Mouse (Mus musculus): Measurements from ENCODE around the gene Ltbp4.

Ltbp4 gene

DNA sequence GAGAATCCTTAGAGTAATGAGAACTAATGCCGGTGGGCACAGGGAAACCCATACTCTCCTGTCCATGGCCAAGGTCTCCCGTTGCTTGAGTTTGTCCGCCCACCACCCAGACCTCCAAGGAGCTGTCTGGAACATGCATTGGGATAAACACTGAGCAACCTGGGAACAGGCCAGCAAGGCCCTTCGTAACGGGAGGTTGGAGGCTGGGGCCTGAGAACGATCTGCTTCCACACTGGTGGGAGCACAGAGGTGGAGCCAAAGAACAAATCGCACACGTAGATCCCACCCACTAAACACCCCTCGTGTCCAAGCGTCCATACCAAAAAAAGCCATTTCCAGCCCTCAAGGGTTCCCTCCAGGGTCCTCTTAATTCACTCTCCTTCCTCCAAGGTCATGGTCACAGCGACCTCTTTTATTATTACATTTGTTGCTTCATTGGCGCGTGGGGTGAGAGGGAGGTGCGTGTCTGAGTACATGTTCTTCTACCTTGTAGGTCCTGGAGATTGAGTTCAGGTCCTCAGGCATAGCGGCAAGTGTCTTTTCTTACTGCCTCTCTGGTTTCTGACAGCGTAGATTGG, 39.4 kb downstream of the Ltbp4 start:
- DNase-seq (ENCODE audit: low spot score): no peak

DNA sequence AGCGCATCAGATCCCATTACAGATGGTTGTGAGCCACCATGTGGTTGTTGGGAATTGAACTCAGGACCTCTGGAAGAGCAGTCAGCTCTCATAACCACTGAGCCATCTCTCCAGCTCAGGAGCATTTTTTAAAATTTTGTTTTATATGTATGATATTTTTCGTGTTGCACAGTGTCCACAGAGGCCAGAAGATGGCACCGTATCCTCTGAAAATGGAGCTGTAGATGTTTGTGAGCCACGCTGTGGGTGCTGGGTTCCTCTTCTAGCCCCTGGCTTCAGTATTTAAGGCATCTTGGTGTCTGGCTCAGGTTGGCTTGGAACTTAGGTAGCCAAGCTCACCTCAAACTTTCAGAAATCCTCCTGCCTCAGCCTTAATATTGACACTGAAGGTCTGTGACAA, 41.0 kb downstream of the Ltbp4 start:
- DNase-seq (ENCODE audit: low spot score): no peak

DNA sequence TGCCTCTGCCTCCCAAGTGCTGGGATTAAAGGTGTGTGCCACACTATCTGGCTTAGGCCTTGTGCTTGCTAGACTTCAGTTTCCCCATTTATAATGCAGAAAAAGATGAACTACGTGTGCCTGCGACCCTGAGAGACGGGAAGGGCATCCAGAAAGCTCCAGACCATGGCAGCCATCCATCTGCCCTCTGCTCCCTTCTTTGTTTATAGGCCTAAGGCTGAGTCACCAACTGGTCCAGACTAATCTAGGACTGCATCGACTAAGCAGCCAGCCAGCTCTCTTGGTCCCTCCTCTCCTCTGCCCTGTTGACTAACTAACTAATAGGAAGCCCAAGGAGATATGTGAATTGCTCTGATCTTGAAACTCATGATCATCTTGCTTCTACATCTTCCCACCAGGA, 41.5 kb downstream of the Ltbp4 start:
- no peak for DNase-seq (ENCODE audit: low spot score)

DNA sequence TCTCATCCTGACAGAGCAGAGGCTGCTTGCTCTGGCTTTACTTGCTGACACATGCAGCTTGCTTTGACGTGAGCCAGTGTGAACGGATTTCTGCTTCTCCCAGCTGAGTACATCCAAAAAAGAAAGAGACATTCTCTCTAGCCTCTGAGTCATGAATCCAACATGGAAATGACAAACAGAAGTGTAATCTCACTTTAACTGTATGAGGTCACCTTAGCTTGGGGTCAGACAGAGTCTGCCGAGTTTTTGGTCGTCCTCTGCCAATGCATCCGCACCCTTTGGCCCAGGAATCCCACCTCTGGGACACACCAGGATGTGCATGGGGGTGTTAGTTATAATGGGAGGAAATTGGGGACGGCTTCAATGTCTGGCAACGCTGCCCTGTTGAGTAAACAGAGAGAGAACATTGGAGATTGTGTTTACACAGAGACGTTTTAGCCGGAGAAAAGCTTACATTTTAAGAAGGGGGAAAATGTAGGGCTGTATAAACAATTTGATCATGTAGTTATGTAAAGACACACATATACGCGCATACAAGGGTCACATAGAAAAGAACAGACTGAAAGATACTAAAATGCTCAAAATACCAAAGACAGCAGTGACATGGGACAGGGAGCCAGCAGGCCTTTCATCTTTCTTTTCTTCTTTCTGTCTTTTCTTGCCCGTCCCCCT, 45.6 kb downstream of the Ltbp4 start:
- no peak for DNase-seq (ENCODE audit: low spot score)

DNA sequence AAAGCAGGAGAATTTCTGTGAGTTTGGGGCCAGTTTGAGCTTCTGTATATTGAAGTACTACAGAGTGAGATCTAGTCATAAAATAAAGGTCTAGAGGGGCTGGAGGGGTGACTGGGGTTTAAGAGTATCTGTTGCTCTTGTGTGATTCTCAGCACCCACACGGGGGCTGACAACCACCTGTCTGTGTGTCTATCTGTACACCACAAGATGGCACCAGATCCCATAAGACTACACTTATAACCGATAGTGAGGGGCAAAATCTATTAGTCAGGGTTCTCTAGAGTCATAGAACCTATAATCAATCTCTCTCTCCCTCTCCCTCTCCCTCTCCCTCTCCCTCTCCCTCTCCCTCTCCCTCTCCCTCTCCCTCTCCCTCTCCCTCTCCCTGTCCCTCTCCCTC, 46.9 kb downstream of the Ltbp4 start:
- no peak for DNase-seq (ENCODE audit: low spot score)

DNA sequence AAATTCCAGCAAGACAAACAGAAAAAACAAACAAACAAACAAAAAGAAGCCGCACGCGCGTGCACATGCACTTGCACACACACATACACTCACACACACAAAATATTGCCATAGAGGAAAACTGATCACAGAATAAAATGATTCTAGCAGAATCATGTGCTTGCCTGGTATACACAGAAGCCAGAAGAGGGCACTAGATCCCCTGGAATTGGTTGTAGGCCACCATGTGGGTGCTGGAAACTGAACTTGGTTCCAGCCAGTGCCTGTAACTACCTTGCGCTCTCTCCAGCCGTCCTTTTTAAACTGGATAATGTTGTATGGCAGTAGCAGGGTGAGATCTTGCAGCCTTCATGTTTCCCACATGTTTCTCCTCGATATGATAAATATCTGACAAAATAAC, 48.8 kb downstream of the Ltbp4 start:
- DNase-seq (ENCODE audit: low spot score): no peak

DNA sequence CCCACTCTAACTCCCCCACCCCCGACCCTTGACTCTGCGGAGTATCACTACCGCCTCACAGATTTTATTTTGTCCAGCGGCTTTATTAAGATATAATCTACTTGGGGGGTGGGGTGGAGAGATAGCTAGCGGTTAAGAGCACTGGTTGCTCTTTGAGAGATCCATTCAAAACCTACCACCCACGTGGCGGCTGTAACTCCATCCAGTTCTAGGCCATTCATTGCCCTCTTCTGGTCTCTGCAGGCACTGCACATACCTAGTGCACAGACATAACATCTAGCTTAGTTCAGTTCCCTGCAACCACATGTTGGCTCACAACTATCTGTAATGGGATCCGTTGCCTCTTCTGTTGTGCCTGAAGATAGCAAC, 51.8 kb downstream of the Ltbp4 start:
- DNase-seq (ENCODE audit: low spot score): peak; percentile 40

DNA sequence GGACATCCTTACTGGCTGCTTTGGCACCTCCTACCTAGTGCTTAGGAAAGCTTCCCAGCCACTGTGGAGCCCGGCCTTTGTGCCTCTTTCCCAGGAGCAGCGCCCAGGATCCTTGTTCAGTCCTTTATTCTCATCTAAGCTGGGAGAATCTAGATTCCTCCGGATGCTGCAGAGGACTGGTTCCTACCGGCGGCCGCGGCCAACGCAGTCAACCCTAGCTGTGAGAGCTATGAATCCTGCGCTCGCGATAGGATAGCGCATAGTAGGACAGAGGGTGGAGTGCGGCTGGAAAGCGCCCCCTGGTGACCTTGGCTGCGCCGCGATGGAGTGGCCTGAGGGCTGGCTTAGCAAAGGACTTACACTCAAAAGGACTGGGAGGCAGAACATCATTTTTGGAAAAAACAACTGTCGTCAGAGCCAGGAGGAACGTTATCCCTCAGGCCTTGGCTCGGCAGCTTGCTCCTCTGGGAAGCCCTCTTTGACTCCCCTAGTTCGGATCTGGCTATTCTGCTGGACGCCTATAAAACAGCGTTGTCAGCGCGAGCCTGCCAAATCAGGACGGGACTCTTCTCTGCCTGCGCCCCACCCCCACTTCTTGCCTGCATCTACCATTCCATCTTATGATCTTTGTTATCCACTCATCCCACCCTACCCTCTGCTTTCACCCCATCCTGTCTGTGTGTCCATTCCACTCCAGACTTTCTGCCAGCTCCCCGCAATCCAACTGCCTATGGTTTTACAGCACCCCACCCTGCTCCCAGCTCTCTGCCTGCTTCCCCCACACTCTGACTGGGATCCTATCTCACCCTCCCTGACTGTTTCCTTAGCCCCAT, 52.4 kb downstream of the Ltbp4 start:
- no peak for DNase-seq (ENCODE audit: low spot score)

DNA sequence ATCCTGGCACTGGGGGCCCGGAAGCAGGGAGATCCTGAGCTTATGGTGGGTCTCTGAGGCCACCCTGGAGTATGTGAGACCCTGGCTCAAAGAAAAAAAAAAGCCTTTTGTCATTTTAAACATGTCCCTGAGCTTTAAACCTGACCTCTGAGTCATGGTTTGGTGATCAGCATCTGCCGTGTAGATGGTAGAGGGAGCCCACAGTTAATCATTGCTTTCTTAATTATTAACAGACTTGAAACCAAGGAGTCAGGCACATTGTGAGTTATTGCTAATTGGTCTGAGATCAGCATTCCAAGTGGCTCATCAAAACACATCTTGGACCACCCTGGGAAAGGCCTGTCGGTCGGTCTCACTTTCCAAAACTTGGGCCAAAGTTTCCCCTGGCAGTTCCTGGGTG, 55.3 kb downstream of the Ltbp4 start:
- no peak for DNase-seq (ENCODE audit: low spot score)

DNA sequence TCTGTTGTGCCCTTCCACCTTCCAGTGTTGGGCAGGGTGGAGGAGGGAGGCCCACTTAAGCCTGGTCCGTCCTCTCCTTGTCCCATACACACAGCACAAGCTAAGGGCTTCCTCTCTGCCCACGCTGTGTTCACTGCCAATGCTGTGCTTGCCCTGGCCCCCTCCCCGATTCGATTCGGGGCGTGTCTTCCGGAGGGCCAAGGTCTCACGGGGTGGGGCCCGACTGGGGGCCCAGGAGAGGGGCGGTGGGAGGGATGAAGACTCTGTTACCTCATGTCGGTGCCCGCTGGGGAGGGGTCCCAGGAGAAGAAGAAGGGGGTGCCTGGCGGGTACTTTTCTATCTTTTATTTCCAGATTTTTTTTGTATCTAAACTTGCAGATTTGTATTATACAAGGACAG, 55.8 kb downstream of the Ltbp4 start:
- DNase-seq (ENCODE audit: low spot score): no peak

DNA sequence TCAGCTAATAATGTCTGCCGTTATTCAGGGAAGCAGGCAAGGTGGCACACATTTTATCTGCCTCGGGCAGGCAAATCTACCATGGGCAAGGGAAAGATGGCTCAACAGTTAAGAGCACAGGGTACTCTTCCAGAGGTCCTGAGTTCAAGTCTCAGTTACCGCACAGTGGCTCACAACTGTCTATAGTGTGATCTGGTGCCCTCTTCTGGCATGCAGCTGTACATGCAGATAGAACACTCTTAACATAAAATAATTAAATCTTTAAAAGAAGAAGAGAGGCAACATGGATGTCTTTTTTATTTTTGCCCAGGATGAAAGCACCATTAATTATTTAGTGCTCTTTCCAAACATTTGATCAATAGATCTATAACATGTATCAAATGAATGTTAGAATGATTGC, 60.3 kb downstream of the Ltbp4 start:
- DNase-seq (ENCODE audit: low spot score): no peak

DNA sequence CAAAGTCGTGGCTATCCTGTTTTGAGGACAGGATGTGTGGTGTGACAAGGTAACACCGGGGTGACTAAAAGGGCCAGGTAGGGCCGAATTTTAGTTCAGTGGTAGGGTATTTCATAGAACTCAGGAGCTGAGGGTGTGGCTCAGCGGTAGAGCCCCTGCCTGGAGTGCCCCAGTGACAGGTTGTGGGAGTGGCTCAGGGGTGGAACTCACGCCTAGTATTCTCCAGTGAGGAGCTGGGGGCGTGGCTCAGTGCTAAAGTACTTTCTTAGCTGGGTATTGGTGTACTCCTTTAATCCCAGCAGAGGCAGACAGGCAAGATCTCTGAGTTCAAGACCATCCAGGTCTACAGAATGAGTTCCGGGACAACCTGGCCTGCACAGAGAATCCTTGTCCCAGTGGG, 61.5 kb downstream of the Ltbp4 start:
- DNase-seq (ENCODE audit: low spot score): peak; percentile 49

DNA sequence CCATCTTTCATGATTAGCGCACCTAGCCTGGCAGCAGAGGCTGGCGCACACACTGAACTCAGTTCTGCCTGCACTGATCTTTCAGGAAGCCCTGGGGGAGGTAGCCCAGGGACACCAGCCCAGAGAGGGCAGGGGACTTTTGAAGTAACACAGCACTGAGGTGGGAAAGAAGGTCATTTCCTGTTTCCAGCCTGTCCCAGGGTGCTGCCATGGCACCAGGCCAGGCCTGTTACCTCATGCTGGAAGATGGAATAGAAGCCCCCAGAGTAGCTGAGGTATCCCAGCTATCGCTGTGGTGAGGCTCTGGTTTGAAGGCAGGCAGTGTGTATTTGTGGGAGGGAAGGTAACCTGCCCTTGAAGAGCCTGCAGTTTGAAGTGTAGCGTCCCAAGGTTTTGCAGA, 62.6 kb downstream of the Ltbp4 start:
- DNase-seq (ENCODE audit: low spot score): no peak

DNA sequence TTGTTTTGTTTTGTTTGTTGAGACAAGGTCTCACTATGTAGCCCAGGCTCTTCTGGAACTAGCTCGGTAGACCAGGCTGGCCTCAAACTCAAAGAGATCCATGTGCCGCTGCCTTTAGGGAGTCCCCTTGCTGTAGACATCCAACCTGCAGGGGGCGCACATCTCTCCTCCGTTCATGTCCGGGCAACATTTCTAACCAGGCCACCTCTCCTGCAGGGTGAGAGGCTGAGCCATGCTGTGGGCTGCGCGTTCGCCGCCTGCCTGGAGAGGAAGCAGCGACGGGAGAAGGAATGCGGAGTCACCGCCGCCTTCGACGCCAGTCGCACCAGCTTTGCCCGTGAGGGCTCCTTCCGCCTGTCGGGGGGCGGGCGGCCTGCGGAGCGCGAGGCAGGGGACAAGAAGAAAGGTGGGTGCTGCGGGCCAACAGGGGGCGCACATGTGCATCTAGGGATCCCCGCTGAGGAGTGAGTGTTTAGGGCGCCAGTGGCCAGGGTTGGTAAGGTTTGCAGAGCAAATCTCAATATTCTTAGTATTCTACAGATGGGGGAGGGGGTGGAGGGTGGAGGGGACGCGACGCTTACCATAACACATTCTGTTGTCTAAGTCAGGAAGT, 63.6 kb downstream of the Ltbp4 start:
- DNase-seq (ENCODE audit: low spot score): peak; percentile 78

DNA sequence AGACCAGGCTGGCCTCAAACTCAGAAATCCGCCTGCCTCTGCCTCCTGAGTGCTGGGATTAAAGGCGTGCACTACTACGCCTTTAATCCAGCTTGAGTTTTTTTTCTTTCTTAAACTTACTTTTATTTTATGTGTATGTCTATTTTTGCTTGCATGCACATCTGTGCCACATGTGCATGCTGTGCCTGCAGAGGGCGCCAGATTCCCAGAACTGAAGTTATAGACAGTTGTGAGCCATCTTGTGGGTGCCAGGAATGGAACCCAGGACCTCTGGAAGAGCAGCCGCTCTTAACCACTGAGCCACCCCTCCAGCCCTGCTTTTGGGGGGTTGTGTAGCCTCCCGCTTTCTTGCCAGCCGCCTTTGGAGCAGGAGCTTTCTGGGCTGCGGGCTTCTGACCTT, 66.1 kb downstream of the Ltbp4 start:
- DNase-seq (ENCODE audit: low spot score): no peak

DNA sequence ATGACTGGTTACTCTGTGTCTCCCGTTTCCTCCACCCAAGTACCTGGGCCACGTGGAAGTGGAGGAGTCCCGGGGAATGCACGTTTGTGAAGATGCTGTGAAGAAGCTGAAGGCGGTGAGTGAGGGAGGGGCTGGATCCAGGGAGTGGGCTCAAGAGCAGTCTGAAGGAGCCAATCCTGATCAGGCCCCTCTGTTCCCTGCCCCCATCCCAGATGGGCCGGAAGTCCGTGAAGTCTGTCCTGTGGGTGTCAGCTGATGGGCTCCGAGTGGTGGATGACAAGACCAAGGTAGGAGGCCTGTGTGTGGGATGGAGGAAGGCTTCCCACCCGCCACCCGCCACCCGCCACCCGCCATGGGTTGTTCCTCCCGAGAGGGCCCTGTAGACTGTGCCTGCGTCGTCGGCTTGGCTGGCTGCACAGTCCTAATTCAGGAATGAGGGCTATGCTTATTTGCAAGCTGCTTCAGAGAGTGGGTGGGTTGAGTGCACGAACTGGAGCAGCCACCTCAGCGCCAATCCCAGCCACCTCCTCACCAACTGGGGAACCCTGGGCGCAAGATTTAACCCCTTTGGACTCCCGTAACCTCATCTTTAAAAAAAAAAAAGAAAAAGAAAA, 70.9 kb downstream of the Ltbp4 start:
- no peak for DNase-seq (ENCODE audit: low spot score)

DNA sequence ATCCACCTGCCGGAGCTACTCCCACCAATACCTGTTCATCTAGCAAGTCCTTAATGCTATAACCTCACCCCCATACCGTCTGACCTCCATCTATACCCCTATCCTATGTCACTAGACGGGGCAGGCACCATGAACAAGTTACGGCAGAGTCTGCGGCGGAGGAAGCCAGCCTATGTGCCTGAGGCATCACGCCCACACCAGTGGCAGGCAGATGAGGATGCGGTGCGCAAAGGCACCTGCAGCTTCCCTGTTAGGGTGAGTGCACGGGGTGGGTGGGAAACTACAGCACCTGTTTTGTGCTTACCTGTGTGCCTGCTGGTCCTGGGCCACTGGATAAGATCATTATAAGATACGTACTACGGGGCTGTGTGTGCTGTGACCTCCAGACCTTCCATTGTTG, 72.7 kb downstream of the Ltbp4 start:
- no peak for DNase-seq (ENCODE audit: low spot score)

DNA sequence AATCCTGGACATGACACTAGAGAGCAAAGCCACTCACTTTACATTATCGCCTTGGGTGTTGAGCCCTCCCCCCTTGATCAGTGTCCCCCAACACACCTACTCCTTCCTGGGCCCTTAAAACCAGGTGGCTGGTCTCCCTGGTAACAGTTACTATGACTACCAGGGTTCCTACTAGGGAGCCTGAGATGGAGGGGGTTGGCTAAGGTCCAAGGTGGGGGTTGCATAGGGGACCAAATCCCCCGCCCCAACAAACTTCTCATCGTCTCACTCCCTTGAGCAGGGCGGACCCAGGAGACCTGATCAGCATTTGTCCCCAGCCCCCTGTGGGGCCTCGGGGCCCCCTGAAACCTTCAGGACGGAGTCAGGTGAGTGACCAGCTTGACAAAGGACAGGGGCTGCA, 75.6 kb downstream of the Ltbp4 start:
- no peak for DNase-seq (ENCODE audit: low spot score)

DNA sequence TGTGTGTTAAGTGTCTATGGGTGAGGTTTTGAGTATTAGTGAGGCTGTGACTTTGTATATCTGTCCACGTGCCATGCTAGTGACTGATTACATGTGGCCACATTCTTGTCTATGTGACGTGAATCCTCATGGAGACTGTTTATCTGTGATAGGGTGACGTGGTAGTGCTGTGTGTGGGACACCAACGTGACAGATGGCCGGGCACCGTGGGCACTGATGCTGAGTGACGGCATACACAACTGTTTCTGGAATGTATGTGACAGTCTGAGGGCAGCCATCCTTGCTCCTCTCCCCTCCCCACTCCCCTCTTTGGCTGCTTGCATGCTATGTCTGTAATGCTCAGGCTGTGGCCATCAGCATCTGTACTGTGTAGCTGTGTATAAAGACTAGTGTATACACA, 76.6 kb downstream of the Ltbp4 start:
- no peak for DNase-seq (ENCODE audit: low spot score)

DNA sequence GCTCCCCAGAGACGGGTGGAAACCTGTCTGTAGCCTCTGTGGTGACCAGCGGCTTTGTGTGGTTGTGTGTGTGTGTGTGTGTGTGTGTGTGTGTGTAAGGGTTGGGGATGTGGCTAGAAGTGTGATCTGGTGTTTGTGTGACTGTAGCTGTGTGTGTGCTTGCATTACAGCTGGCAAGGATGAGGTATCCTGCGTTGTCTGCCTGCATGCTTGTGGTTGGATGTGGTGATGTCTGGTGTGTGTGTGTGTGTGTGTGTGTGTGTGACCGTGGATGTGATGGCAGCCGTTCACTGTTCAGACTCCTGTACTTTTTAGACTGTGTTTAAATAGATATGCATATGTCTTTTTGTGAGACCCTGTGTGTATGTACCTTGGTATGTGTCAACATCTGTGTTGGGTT, 77.7 kb downstream of the Ltbp4 start:
- DNase-seq (ENCODE audit: low spot score): no peak

DNA sequence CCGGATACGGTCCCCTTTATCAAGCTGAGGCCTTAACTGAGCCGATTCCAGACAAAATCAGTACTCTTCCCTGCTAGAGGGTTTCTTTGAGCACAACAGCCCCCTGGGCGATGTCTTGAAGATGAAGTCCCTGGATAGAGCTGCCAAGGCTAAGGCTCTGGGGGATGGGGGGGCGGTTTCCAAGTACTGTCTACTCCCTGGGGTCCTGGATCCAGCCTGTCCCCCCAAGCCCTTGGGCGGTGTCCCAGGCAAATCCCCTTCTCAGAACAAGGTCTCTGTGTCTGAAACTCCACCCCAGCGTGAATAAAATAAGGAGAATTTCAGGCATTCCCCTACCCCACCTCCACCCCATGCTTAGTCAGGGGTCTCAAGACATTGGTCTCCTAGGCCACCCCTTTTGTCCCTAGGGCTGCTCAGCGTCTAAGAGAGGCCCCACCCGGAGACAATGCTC, 78.2 kb downstream of the Ltbp4 start:
- DNase-seq (ENCODE audit: low spot score): no peak

DNA sequence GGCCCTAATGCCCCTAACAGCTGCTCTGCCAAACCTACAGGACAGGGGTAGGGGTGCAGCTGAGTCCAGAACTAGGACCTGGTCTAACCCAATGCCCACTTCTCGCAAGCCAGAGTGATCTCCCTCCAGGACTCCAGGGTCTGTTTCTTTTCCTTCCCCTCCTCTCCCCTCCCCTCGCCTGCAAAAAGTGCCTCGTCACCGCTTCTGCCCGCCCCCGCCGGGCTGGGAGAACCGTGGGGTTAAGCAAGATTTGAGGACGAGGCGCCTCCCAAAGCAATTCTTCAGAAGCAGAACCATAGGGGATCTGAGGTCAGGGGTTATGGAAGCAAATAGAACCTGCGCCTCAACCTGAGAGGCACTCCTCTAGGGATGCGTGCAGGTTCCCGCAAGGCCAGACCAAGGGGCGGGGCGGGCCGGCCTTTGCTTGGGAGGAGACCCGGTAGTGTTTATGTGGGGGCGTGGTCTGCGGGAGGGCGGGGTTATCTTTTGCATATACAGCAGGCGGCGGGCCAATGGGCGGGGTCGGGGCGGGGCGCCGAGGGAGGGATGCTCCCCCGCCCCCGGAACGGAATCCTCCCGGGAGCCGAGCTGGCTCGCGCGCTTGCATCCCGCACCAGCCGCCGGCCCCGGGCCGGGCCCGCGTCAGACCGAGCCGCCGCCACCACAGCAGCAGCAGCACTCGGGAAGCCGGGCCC, 79.1 kb downstream of the Ltbp4 start, which contains the start of gene Numbl:
Gene Numbl, plus strand, starts transcription at position 229 of the 695 bp plus-strand sequence.
- peak; percentile 94 for DNase-seq (ENCODE audit: low spot score)

Data from c-Kit-positive CD71-positive TER-119-positive erythroid progenitor cells, embryonic 14.5 days (primary cell).